Mouse (Mus musculus) testis, postnatal 10 days (tissue): ENCODE measurements around the gene Hspb1.

Source experiments
- DNase-seq: peaks from one replicate; pipeline ENCODE4 v3.0.0; 2021; ENCODE audit warnings: low spot score

Hspb1 gene

GRCm38 (mm10) chr5:135888405-135889215 is 891 bp downstream of the Hspb1 start:
- DNase-seq: peak; percentile 64

- DNase-seq: no peak
Measured at GRCm38 (mm10) chr5:135890323-135890722, 2.6 kb downstream of the Hspb1 start.

GRCm38 (mm10) chr5:135890920-135891319 is 3.2 kb downstream of the Hspb1 start:
- DNase-seq: no peak

GRCm38 (mm10) chr5:135892589-135893351 is 5.1 kb downstream of the Hspb1 start:
- DNase-seq: no peak

- DNase-seq: no peak
Measured at GRCm38 (mm10) chr5:135894958-135895357, 7.2 kb downstream of the Hspb1 start.

- DNase-seq: peak; percentile 75
Measured at GRCm38 (mm10) chr5:135898028-135898427, 10.3 kb downstream of the Hspb1 start.

- no peak for DNase-seq
Measured at GRCm38 (mm10) chr5:135898995-135899394, 11.3 kb downstream of the Hspb1 start.

GRCm38 (mm10) chr5:135899833-135900232 is 12.1 kb downstream of the Hspb1 start:
- DNase-seq: peak; percentile 62

- no peak for DNase-seq
Measured at GRCm38 (mm10) chr5:135900701-135901100, 13.0 kb downstream of the Hspb1 start.

GRCm38 (mm10) chr5:135901354-135902095 is 13.8 kb downstream of the Hspb1 start:
- DNase-seq: peak; percentile 65

- DNase-seq: no peak
Measured at GRCm38 (mm10) chr5:135903058-135903457, 15.3 kb downstream of the Hspb1 start.

- peak; percentile 96 for DNase-seq
Measured at GRCm38 (mm10) chr5:135903551-135904151, 15.9 kb downstream of the Hspb1 start.

- no peak for DNase-seq
Measured at GRCm38 (mm10) chr5:135904259-135904658, 16.5 kb downstream of the Hspb1 start.

- no peak for DNase-seq
Measured at GRCm38 (mm10) chr5:135905320-135906225, 17.9 kb downstream of the Hspb1 start.

GRCm38 (mm10) chr5:135906846-135907245 is 19.1 kb downstream of the Hspb1 start:
- no peak for DNase-seq

GRCm38 (mm10) chr5:135907256-135907655 is 19.5 kb downstream of the Hspb1 start:
- no peak for DNase-seq

GRCm38 (mm10) chr5:135908185-135908584 is 20.5 kb downstream of the Hspb1 start:
- no peak for DNase-seq

GRCm38 (mm10) chr5:135908989-135909388 is 21.3 kb downstream of the Hspb1 start:
- DNase-seq: no peak

GRCm38 (mm10) chr5:135909646-135910045 is 21.9 kb downstream of the Hspb1 start:
- no peak for DNase-seq

GRCm38 (mm10) chr5:135910813-135911212 is 23.1 kb downstream of the Hspb1 start:
- no peak for DNase-seq

GRCm38 (mm10) chr5:135911633-135912220 is 24.0 kb downstream of the Hspb1 start:
- no peak for DNase-seq
